Comparison of ENCODE assay signal across 9 mouse cellular contexts in the genomic region with DNA sequence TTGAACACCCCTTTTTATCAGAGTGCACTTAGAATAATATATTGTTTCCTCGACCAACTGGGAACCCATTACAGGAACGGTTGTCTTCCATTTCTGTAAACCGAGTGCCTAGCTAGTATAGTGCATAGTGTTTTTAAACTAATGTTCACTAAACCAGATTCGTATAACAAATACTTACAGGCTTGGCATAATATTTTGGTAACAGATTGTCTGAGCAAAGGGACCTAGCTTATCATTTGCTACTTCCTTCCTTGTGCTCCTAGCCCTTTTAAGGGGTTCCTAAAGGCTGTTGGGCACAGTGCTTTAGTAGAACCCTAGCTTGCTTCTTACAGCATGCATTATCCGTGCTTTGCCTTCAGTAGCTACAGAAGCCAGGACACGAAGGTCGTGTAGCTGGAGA. TPM values are rescaled to one million over a fixed set of nuclear protein-coding genes. Genes with fewer than 3 reads are reported as not detected.
A peak's percentile ranks its signal among the peaks of the same experiment; 100 is the strongest.
DNase-seq lines count a peak whose midpoint lies in the region; ATAC-seq and TF ChIP-seq lines count a peak whose summit lies in the region.
"Had no signal": no experiment of that assay in that cellular context is flagged by ENCODE, and none has a peak within 500 bp of the region (broad histone marks: within the 10 kb centered on the region; RNA-seq: fewer than 3 reads in every experiment).

No protein-coding gene starts in this region.

- H3K4me2 ChIP-seq in heart, postnatal 0 days (ENCODE audit: low read depth, low read length), result no peak overlapping the region
- no peak overlapping the region for H3K4me2 ChIP-seq in forebrain, embryonic 14.5 days (ENCODE audit: low read length)
- H3K4me2 ChIP-seq in limb, embryonic 13.5 days (replicated peaks), result peak overlapping the region; percentile 48

- no peak for DNase-seq in heart, postnatal 0 days (ENCODE audit: low spot score)
- DNase-seq in heart, postnatal 4 days, result no peak
- DNase-seq in MEL-GATA-1-ER (ENCODE audit: extremely low read depth, low read depth), result peak; percentile 36
- peak; percentile 8 for DNase-seq in forebrain, embryonic 14.5 days (ENCODE audit: low spot score)
- DNase-seq in adrenal gland, postnatal 14 days, result no peak
- DNase-seq in kidney, postnatal 4 days, result no peak
- DNase-seq in adrenal gland, postnatal 10 days, result no peak
- DNase-seq: thymus, postnatal 36 days had no signal

- H3K9ac ChIP-seq in heart, postnatal 0 days (replicated peaks; ENCODE audit: low read depth, low read length), result no peak overlapping the region
- H3K9ac ChIP-seq in forebrain, embryonic 14.5 days (ENCODE audit: low read length), result no peak overlapping the region
- 0 out of 2 replicates have a peak overlapping the region, but pooled peaks have one; percentile 2 for H3K9ac ChIP-seq in limb, embryonic 13.5 days

- no peak overlapping the region for H3K4me3 ChIP-seq in heart, postnatal 0 days (ENCODE audit: low read depth, low read length)
- H3K4me3 ChIP-seq in forebrain, embryonic 14.5 days (ENCODE audit: low read depth, low read length), result no peak overlapping the region
- H3K4me3 ChIP-seq in limb, embryonic 13.5 days, result no peak overlapping the region

- ATAC-seq in heart, postnatal 0 days (ENCODE audit: insufficient read depth, low read depth), result no peak
- no peak for ATAC-seq in forebrain, embryonic 14.5 days
- ATAC-seq in limb, embryonic 13.5 days (ENCODE audit: low FRiP score, low read depth), result no peak

- no peak for TF ChIP-seq CTCF in heart, postnatal 0 days (IDR thresholded peaks at IDR 0.05; ENCODE audit: low read depth)

- H3K27me3 ChIP-seq in heart, postnatal 0 days (ENCODE audit: control insufficient read depth, insufficient read depth, low read length), result no peaks in the 10 kb centered on the region
- no peaks in the 10 kb centered on the region for H3K27me3 ChIP-seq in forebrain, embryonic 14.5 days (replicated peaks; ENCODE audit: control insufficient read depth, insufficient read depth, low read length)
- H3K27me3 ChIP-seq in limb, embryonic 13.5 days, result no peaks in the 10 kb centered on the region

- H3K9me3 ChIP-seq in heart, postnatal 0 days (replicated peaks; ENCODE audit: control insufficient read depth, low read length), result no peaks in the 10 kb centered on the region
- no peaks in the 10 kb centered on the region for H3K9me3 ChIP-seq in forebrain, embryonic 14.5 days (replicated peaks; ENCODE audit: control insufficient read depth, low read length)
- no peaks in the 10 kb centered on the region for H3K9me3 ChIP-seq in limb, embryonic 13.5 days

- no peak for TF ChIP-seq EP300 in heart, postnatal 0 days (IDR thresholded peaks at IDR 0.05; ENCODE audit: low read depth)

- H3K4me1 ChIP-seq in heart, postnatal 0 days (ENCODE audit: control insufficient read depth, insufficient read depth), result 0 out of 2 replicates have a peak, but pooled peaks cover 11% of the 10 kb centered on the region
- peaks cover 19% of the 10 kb centered on the region for H3K4me1 ChIP-seq in forebrain, embryonic 14.5 days (ENCODE audit: control insufficient read depth, insufficient read depth, low read length)
- H3K4me1 ChIP-seq in limb, embryonic 13.5 days, result peaks cover 41% of the 10 kb centered on the region

- peak overlapping the region; percentile 69; the same call in 1 of the 2 replicates for H3K27ac ChIP-seq in heart, postnatal 0 days (ENCODE audit: low read depth)
- H3K27ac ChIP-seq in forebrain, embryonic 14.5 days (ENCODE audit: low read depth, low read length), result peak overlapping the region; percentile 74
- peak overlapping the region; percentile 90 for H3K27ac ChIP-seq in limb, embryonic 13.5 days

- WGBS in heart, postnatal 0 days, result 19% methylated on average over 7 of the region's 7 CpGs
- WGBS in forebrain, embryonic 14.5 days, result 47% methylated on average over 7 of the region's 7 CpGs
- WGBS in limb, embryonic 13.5 days, result 27% methylated on average over 7 of the region's 7 CpGs

- H3K36me3 ChIP-seq in heart, postnatal 0 days (replicated peaks; ENCODE audit: control insufficient read depth, insufficient read depth, low read length), result no peaks in the 10 kb centered on the region
- H3K36me3 ChIP-seq in forebrain, embryonic 14.5 days (ENCODE audit: control insufficient read depth, insufficient read depth, low read length), result no peaks in the 10 kb centered on the region
- no peaks in the 10 kb centered on the region for H3K36me3 ChIP-seq in limb, embryonic 13.5 days

RNA-seq across cellular contexts. Expression of a gene that starts 3.9 kb away (rescaled TPM):
- total RNA-seq in heart, postnatal 0 days (2014; rRNA removed; ENCODE audit: low replicate concordance), result 58.8 and 103 TPM in 2 replicates
- 45.0 and 45.6 TPM in 2 replicates for polyA plus RNA-seq in heart, postnatal 0 days (2015; fragmentation: Nextera tagmentation; extraction: Ambion mirVana)
- total RNA-seq in heart, postnatal 4 days (2021), result 10 to 100 TPM; 35.1 to 35.6 TPM
- polyA plus RNA-seq in forebrain, embryonic 14.5 days (2014; fragmentation: Nextera tagmentation; extraction: Ambion mirVana), result 125 and 131 TPM in 2 replicates
- 84.0 and 86.8 TPM in 2 replicates for polyA plus RNA-seq in limb, embryonic 13.5 days (2015; fragmentation: Nextera tagmentation; extraction: Ambion mirVana)
- 48.7 and 55.0 TPM in 2 replicates for total RNA-seq in adrenal gland, postnatal 14 days (2021)
- 10 to 100 TPM; 49.5 to 54.8 TPM for total RNA-seq in adrenal gland, postnatal 10 days (2021)

RNA-seq across cellular contexts. Expression of a gene that starts 18.6 kb away (rescaled TPM):
- 3.6 and 3.7 TPM in 2 replicates for total RNA-seq in heart, postnatal 0 days (2014; rRNA removed; ENCODE audit: low replicate concordance)
- 0.79 and 0.84 TPM in 2 replicates for polyA plus RNA-seq in heart, postnatal 0 days (2015; fragmentation: Nextera tagmentation; extraction: Ambion mirVana)
- total RNA-seq in heart, postnatal 4 days (2021), result under 1 TPM; 0.48 to 0.79 TPM
- polyA plus RNA-seq in forebrain, embryonic 14.5 days (2014; fragmentation: Nextera tagmentation; extraction: Ambion mirVana), result 0.32 and 0.54 TPM in 2 replicates
- polyA plus RNA-seq in limb, embryonic 13.5 days (2015; fragmentation: Nextera tagmentation; extraction: Ambion mirVana), result 5.5 and 5.6 TPM in 2 replicates
- 5.3 and 6.2 TPM in 2 replicates for total RNA-seq in adrenal gland, postnatal 14 days (2021)
- 1 to 10 TPM; 5.2 to 6.3 TPM for total RNA-seq in adrenal gland, postnatal 10 days (2021)

RNA-seq across cellular contexts. Expression of a gene that starts 40.9 kb away (rescaled TPM):
- 13.8 and 14.8 TPM in 2 replicates for total RNA-seq in heart, postnatal 0 days (2014; rRNA removed; ENCODE audit: low replicate concordance)
- 2.7 and 2.8 TPM in 2 replicates for polyA plus RNA-seq in heart, postnatal 0 days (2015; fragmentation: Nextera tagmentation; extraction: Ambion mirVana)
- 1 to 10 TPM; 6.3 to 6.8 TPM for total RNA-seq in heart, postnatal 4 days (2021)
- polyA plus RNA-seq in forebrain, embryonic 14.5 days (2014; fragmentation: Nextera tagmentation; extraction: Ambion mirVana), result 1.1 and 1.7 TPM in 2 replicates
- 2.4 and 2.6 TPM in 2 replicates for polyA plus RNA-seq in limb, embryonic 13.5 days (2015; fragmentation: Nextera tagmentation; extraction: Ambion mirVana)
- total RNA-seq in adrenal gland, postnatal 14 days (2021), result 35.3 and 61.4 TPM in 2 replicates
- 10 to 100 TPM; 17.2 to 36.7 TPM for total RNA-seq in adrenal gland, postnatal 10 days (2021)

Comparison
In these comparisons a context has a peak if more than half of its experiments do, and no peak if none do; other contexts are left out.
1. DNase-seq: peak in MEL-GATA-1-ER (single experiment) and forebrain, embryonic 14.5 days (single experiment); none in heart, postnatal 0 days (single experiment), heart, postnatal 4 days (single experiment), adrenal gland, postnatal 14 days (single experiment), kidney, postnatal 4 days (0 of 2) and adrenal gland, postnatal 10 days (single experiment).
2. Peak in every context shown above with its lines, with median percentiles within 50 percentile points of each other: H3K27ac ChIP-seq.